Mouse (Mus musculus): Measurements from ENCODE around the gene Nme3.

The Nme3 gene

GRCm38 (mm10) chr17:24899153-24899552 is 2.9 kb downstream of the Nme3 start:
- Histone ChIP-seq H3K4me1 (replicated peaks; ENCODE audit: low read depth, low read length) (peaks cover 55% of the 10 kb centered on the region), H3K4me3 (replicated peaks; ENCODE audit: low read length) (no peak overlapping the region), H3K36me3 (ENCODE audit: insufficient read depth, low read length) (peaks cover 81% of the 10 kb centered on the region), H3K27me3 (ENCODE audit: insufficient read depth, low read length) (no peaks in the 10 kb centered on the region), H3K9me3 (ENCODE audit: low read length) (no peaks in the 10 kb centered on the region)
- TF ChIP-seq NANOG (IDR thresholded peaks at IDR 0.05; ENCODE audit: borderline replicate concordance, low read length), result no peak

- TF ChIP-seq NANOG (IDR thresholded peaks at IDR 0.05; ENCODE audit: borderline replicate concordance, low read length) (no peak), CTCF (conservative IDR thresholded peaks at IDR 0.05; ENCODE audit: low read length) (no peak), POU5F1 (IDR thresholded peaks at IDR 0.05; ENCODE audit: borderline replicate concordance, low read length) (no peak)
- Histone ChIP-seq H3K27me3 (ENCODE audit: insufficient read depth, low read length) (no peaks in the 10 kb centered on the region), H3K36me3 (ENCODE audit: insufficient read depth, low read length) (peaks cover 90% of the 10 kb centered on the region), H3K4me1 (replicated peaks; ENCODE audit: low read depth, low read length) (peaks cover 53% of the 10 kb centered on the region), H3K4me3 (replicated peaks; ENCODE audit: low read length) (no peak overlapping the region), H3K9me3 (ENCODE audit: low read length) (no peaks in the 10 kb centered on the region)
Observed at GRCm38 (mm10) chr17:24900014-24900413, 3.7 kb downstream of the Nme3 start.

GRCm38 (mm10) chr17:24902124-24902523 is 5.8 kb downstream of the Nme3 start:
- Histone ChIP-seq H3K36me3 (ENCODE audit: insufficient read depth, low read length) (peaks cover 99% of the 10 kb centered on the region), H3K27me3 (ENCODE audit: insufficient read depth, low read length) (no peaks in the 10 kb centered on the region)
- TF ChIP-seq NANOG (IDR thresholded peaks at IDR 0.05; ENCODE audit: borderline replicate concordance, low read length) (no peak), CTCF (conservative IDR thresholded peaks at IDR 0.05; ENCODE audit: low read length) (no peak), POU5F1 (IDR thresholded peaks at IDR 0.05; ENCODE audit: borderline replicate concordance, low read length) (no peak)

GRCm38 (mm10) chr17:24902671-24903474 is 6.6 kb downstream of the Nme3 start:
- TF ChIP-seq POU5F1 (IDR thresholded peaks at IDR 0.05; ENCODE audit: borderline replicate concordance, low read length), result no peak
- no peak for TF ChIP-seq NANOG (IDR thresholded peaks at IDR 0.05; ENCODE audit: borderline replicate concordance, low read length)
- peak; percentile 73 for TF ChIP-seq CTCF (conservative IDR thresholded peaks at IDR 0.05; ENCODE audit: low read length)
- Histone ChIP-seq H3K36me3 (ENCODE audit: insufficient read depth, low read length) (peaks cover 99% of the 10 kb centered on the region), H3K27me3 (ENCODE audit: insufficient read depth, low read length) (no peaks in the 10 kb centered on the region), H3K4me3 (replicated peaks; ENCODE audit: low read length) (no peak overlapping the region), H3K9me3 (ENCODE audit: low read length) (no peaks in the 10 kb centered on the region), H3K4me1 (replicated peaks; ENCODE audit: low read depth, low read length) (peaks cover 31% of the 10 kb centered on the region)

More at GRCm38 (mm10) chr17:24902124-24902523, 5.8 kb downstream of the Nme3 start:
- H3K4me1 ChIP-seq (replicated peaks; ENCODE audit: low read depth, low read length), result peaks cover 39% of the 10 kb centered on the region
- H3K9me3 ChIP-seq (ENCODE audit: low read length), result no peaks in the 10 kb centered on the region
- H3K4me3 ChIP-seq (replicated peaks; ENCODE audit: low read length), result no peak overlapping the region

- H3K36me3 ChIP-seq (ENCODE audit: insufficient read depth, low read length), result peaks cover 99% of the 10 kb centered on the region
- no peaks in the 10 kb centered on the region for H3K27me3 ChIP-seq (ENCODE audit: insufficient read depth, low read length)
- H3K4me3 ChIP-seq (replicated peaks; ENCODE audit: low read length), result no peak overlapping the region
- TF ChIP-seq CTCF (conservative IDR thresholded peaks at IDR 0.05; ENCODE audit: low read length) (no peak), NANOG (IDR thresholded peaks at IDR 0.05; ENCODE audit: borderline replicate concordance, low read length) (no peak), POU5F1 (IDR thresholded peaks at IDR 0.05; ENCODE audit: borderline replicate concordance, low read length) (no peak)
- peaks cover 22% of the 10 kb centered on the region for H3K4me1 ChIP-seq (replicated peaks; ENCODE audit: low read depth, low read length)
- H3K9me3 ChIP-seq (ENCODE audit: low read length), result no peaks in the 10 kb centered on the region
Observed at GRCm38 (mm10) chr17:24903767-24904166, 7.5 kb downstream of the Nme3 start.

- H3K4me1 ChIP-seq (replicated peaks; ENCODE audit: low read depth, low read length), result peaks cover 18% of the 10 kb centered on the region
- H3K4me3 ChIP-seq (replicated peaks; ENCODE audit: low read length), result no peak overlapping the region
- H3K9me3 ChIP-seq (ENCODE audit: low read length), result no peaks in the 10 kb centered on the region
- TF ChIP-seq POU5F1 (IDR thresholded peaks at IDR 0.05; ENCODE audit: borderline replicate concordance, low read length), result no peak
- H3K27me3 ChIP-seq (ENCODE audit: insufficient read depth, low read length), result no peaks in the 10 kb centered on the region
- peaks cover 99% of the 10 kb centered on the region for H3K36me3 ChIP-seq (ENCODE audit: insufficient read depth, low read length)
Observed at GRCm38 (mm10) chr17:24907591-24907990, 11.3 kb downstream of the Nme3 start.

GRCm38 (mm10) chr17:24913984-24914383 is 17.7 kb downstream of the Nme3 start:
- no peak for TF ChIP-seq NANOG (IDR thresholded peaks at IDR 0.05; ENCODE audit: borderline replicate concordance, low read length)
- TF ChIP-seq POU5F1 (IDR thresholded peaks at IDR 0.05; ENCODE audit: borderline replicate concordance, low read length), result no peak
- no peak for TF ChIP-seq CTCF (conservative IDR thresholded peaks at IDR 0.05; ENCODE audit: low read length)

GRCm38 (mm10) chr17:24923246-24923645 is 26.9 kb downstream of the Nme3 start:
- no peaks in the 10 kb centered on the region for H3K9me3 ChIP-seq (ENCODE audit: low read length)
- no peaks in the 10 kb centered on the region for H3K4me1 ChIP-seq (replicated peaks; ENCODE audit: low read depth, low read length)
- H3K27me3 ChIP-seq (ENCODE audit: insufficient read depth, low read length), result no peaks in the 10 kb centered on the region
- peaks cover 91% of the 10 kb centered on the region for H3K36me3 ChIP-seq (ENCODE audit: insufficient read depth, low read length)
- H3K4me3 ChIP-seq (replicated peaks; ENCODE audit: low read length), result no peak overlapping the region
- TF ChIP-seq CTCF (conservative IDR thresholded peaks at IDR 0.05; ENCODE audit: low read length) (no peak), POU5F1 (IDR thresholded peaks at IDR 0.05; ENCODE audit: borderline replicate concordance, low read length) (no peak), NANOG (IDR thresholded peaks at IDR 0.05; ENCODE audit: borderline replicate concordance, low read length) (no peak)

More at GRCm38 (mm10) chr17:24913984-24914383, 17.7 kb downstream of the Nme3 start:
- no peaks in the 10 kb centered on the region for H3K27me3 ChIP-seq (ENCODE audit: insufficient read depth, low read length)
- peaks cover 7% of the 10 kb centered on the region; the same call in 1 of the 2 replicates for H3K4me1 ChIP-seq (replicated peaks; ENCODE audit: low read depth, low read length)
- H3K4me3 ChIP-seq (replicated peaks; ENCODE audit: low read length), result no peak overlapping the region
- H3K9me3 ChIP-seq (ENCODE audit: low read length), result no peaks in the 10 kb centered on the region
- H3K36me3 ChIP-seq (ENCODE audit: insufficient read depth, low read length), result peaks cover 98% of the 10 kb centered on the region

- H3K9me3 ChIP-seq (ENCODE audit: low read length), result no peaks in the 10 kb centered on the region
- H3K36me3 ChIP-seq (ENCODE audit: insufficient read depth, low read length), result peaks cover 57% of the 10 kb centered on the region
- TF ChIP-seq POU5F1 (IDR thresholded peaks at IDR 0.05; ENCODE audit: borderline replicate concordance, low read length) (no peak), NANOG (IDR thresholded peaks at IDR 0.05; ENCODE audit: borderline replicate concordance, low read length) (no peak)
- peaks cover 14% of the 10 kb centered on the region for H3K4me1 ChIP-seq (replicated peaks; ENCODE audit: low read depth, low read length)
- no peaks in the 10 kb centered on the region for H3K27me3 ChIP-seq (ENCODE audit: insufficient read depth, low read length)
- no peak overlapping the region for H3K4me3 ChIP-seq (replicated peaks; ENCODE audit: low read length)
Observed at GRCm38 (mm10) chr17:24929506-24929905, 33.2 kb downstream of the Nme3 start.
